Mouse (Mus musculus) lung, adult 2 months (tissue): Measurements from ENCODE around the gene Stx16. TPM values are rescaled to one million over a fixed set of nuclear protein-coding genes. Genes with fewer than 3 reads are reported as not detected.

Experiments used
- DNase-seq: peaks from one replicate; pipeline ENCODE4 v3.0.0; 2022
- H3K4me1 ChIP-seq: fragments of 200-500 bp; 2 replicates; pipeline ENCODE4 v1.6.1; 2011; ENCODE audit warnings: low read length; ENCODE audit not compliant: control insufficient read depth, insufficient read depth
- H3K4me3 ChIP-seq: fragments of 200-500 bp; replicated peaks from 2 replicates; pipeline ENCODE3; 2011; ENCODE audit warnings: low read depth, mild to moderate bottlenecking, control low read depth, low read length; ENCODE audit errors: extremely low read depth
- CTCF ChIP-seq: fragments of 200-500 bp; IDR thresholded peaks from 2 replicates; pipeline ENCODE4 v1.5.1; 2011; ENCODE audit warnings: mild to moderate bottlenecking, low read length, control low read depth; ENCODE audit not compliant: insufficient read depth
- POLR2A ChIP-seq: fragments of 200-500 bp; IDR thresholded peaks from 2 replicates; pipeline ENCODE4 v1.6.1; 2011; ENCODE audit warnings: low read depth, mild to moderate bottlenecking, control low read depth, low read length, borderline replicate concordance; ENCODE audit errors: extremely low read depth
- WGBS: fragments of 180-500 bp; shearing (Covaris S2); methylation state at CpG from one replicate; pipeline ENCODE4 v1.1.7; 2018; 5-methylcytosine and 5-hydroxymethylcytosine counted together
- polyA plus RNA-seq: library from polyadenylated mRNA; depleted of rRNA; stranded (reverse); fragments of >200 nt; gene quantifications from 2 replicates; pipeline ENCODE4 v1.2.3, GENCODE M21; 2012; rRNA removed

Gene Stx16
- 35.0 and 43.1 TPM in 2 replicates for polyA plus RNA-seq

- peak within 1 kb of the TSS; percentile 72 for H3K4me3 ChIP-seq
- peaks cover 11% of the 10 kb centered on the region for H3K4me1 ChIP-seq
- WGBS: 1% methylated on average over 32 of the region's 32 CpGs
- peak; percentile 75; the same call in 1 of the 2 replicates for TF ChIP-seq POLR2A
- peak; percentile 28 for TF ChIP-seq CTCF
- DNase-seq: peak; percentile 98
These were observed at the start of gene Stx16 for GRCm38 (mm10) chr2:174075673-174076432. Gene Stx16 (plus strand): TSS chr2:174076308.

- Histone ChIP-seq H3K4me1 (no peaks in the 10 kb centered on the region), H3K4me3 (no peak overlapping the region)
- DNase-seq: no peak
- TF ChIP-seq POLR2A (no peak), CTCF (no peak)
- 71% methylated on average over 4 of the region's 4 CpGs for WGBS
These were observed 49.7 kb upstream of the Stx16 start for GRCm38 (mm10) chr2:174026406-174026805.

GRCm38 (mm10) chr2:174033257-174033800 lies 42.8 kb upstream of the Stx16 start:
- DNase-seq: no peak
- WGBS: 88% methylated on average over 9 of the region's 9 CpGs
- TF ChIP-seq POLR2A: no peak
- no peak for TF ChIP-seq CTCF
- no peaks in the 10 kb centered on the region for H3K4me1 ChIP-seq
- no peak overlapping the region for H3K4me3 ChIP-seq

GRCm38 (mm10) chr2:174047656-174048055 lies 28.5 kb upstream of the Stx16 start:
- no peak overlapping the region for H3K4me3 ChIP-seq
- no peak for DNase-seq
- H3K4me1 ChIP-seq: no peaks in the 10 kb centered on the region
- 98% methylated on average over 2 of the region's 2 CpGs for WGBS
- no peak for TF ChIP-seq POLR2A
- TF ChIP-seq CTCF: no peak

GRCm38 (mm10) chr2:174049481-174050338 lies 26.4 kb upstream of the Stx16 start:
- DNase-seq: no peak
- H3K4me1 ChIP-seq: no peaks in the 10 kb centered on the region
- TF ChIP-seq CTCF: no peak
- TF ChIP-seq POLR2A: no peak
- H3K4me3 ChIP-seq: no peak overlapping the region
- WGBS: 28% methylated on average over 4 of the region's 4 CpGs

- DNase-seq: no peak
- no peaks in the 10 kb centered on the region for H3K4me1 ChIP-seq
- TF ChIP-seq CTCF: no peak
- TF ChIP-seq POLR2A: no peak
- no peak overlapping the region for H3K4me3 ChIP-seq
- 15% methylated on average over 3 of the region's 3 CpGs for WGBS
These were observed 25.8 kb upstream of the Stx16 start for GRCm38 (mm10) chr2:174050339-174050685.

GRCm38 (mm10) chr2:174051081-174051481 lies 25.0 kb upstream of the Stx16 start:
- H3K4me3 ChIP-seq: no peak overlapping the region
- TF ChIP-seq POLR2A (no peak), CTCF (no peak)
- no peak for DNase-seq
- no peaks in the 10 kb centered on the region for H3K4me1 ChIP-seq
- WGBS: 19% methylated on average over 10 of the region's 10 CpGs

- no peak for DNase-seq
- WGBS: 89% methylated on average over 3 of the region's 3 CpGs
- no peaks in the 10 kb centered on the region for H3K4me1 ChIP-seq
- H3K4me3 ChIP-seq: no peak overlapping the region
- no peak for TF ChIP-seq POLR2A
- no peak for TF ChIP-seq CTCF
These were observed 21.6 kb upstream of the Stx16 start for GRCm38 (mm10) chr2:174054496-174054895.

GRCm38 (mm10) chr2:174057730-174058129 lies 18.4 kb upstream of the Stx16 start:
- WGBS: 78% methylated on average over 3 of the region's 3 CpGs
- TF ChIP-seq POLR2A (no peak), CTCF (no peak)
- Histone ChIP-seq H3K4me1 (no peaks in the 10 kb centered on the region), H3K4me3 (no peak overlapping the region)
- no peak for DNase-seq
